Mouse (Mus musculus) monocyte, adult 59 days (primary cell): ENCODE data around the gene Setx. TPM values are rescaled to one million over a fixed set of nuclear protein-coding genes. Genes with fewer than 3 reads are reported as not detected.

ENCODE experiments used
- total RNA-seq, 2 experiments: library from RNA; stranded (reverse); gene quantifications; one replicate each; pipeline ENCODE4 v1.2.4; 2023

The Setx gene
- 10 to 100 TPM; 38.1 to 41.4 TPM for total RNA-seq

GRCm38 (mm10) chr2:29123907-29124569 lies at the start of gene Setx:
TSS of gene Setx (plus strand) at chr2:29124181.

Other genes with a start within 250 kb of the Setx start
- not detected for gene Barhl1, start 207.5 kb upstream of the Setx start, total RNA-seq
- gene Cfap77, start 69.1 kb upstream of the Setx start, total RNA-seq, result not detected
- gene Ttf1, start 63.9 kb upstream of the Setx start, total RNA-seq, result 10 to 100 TPM; 17.7 to 24.1 TPM
- gene Ntng2, start 128.8 kb downstream of the Setx start, total RNA-seq, result 10 to 100 TPM; 72.8 to 85.6 TPM
- gene Med27, start 222.6 kb downstream of the Setx start, total RNA-seq, result 10 to 100 TPM; 38.0 to 40.5 TPM